Mouse (Mus musculus) embryonic facial prominence, embryonic 11.5 days (tissue): ENCODE data around the gene Kctd6. TPM values are rescaled to one million over a fixed set of nuclear protein-coding genes. Genes with fewer than 3 reads are reported as not detected.
"Not testable (repeated sequence)": the region's sequence is repeated elsewhere in the genome, so short reads cannot be mapped to it uniquely, and the experiment has no call there.

Source experiments
- ATAC-seq: fragments of 200-750 bp; cut with Nextera tagmentation; replicated peaks from 2 replicates; pipeline ENCODE4 v1.8.0; 2017; ENCODE audit warnings: low read depth; ENCODE audit not compliant: insufficient number of reproducible peaks, low FRiP score, low TSS enrichment
- DNase-seq: peaks from one replicate; pipeline ENCODE4 v3.0.0-alpha.2; 2015; ENCODE audit warnings: low spot score
- H3K27ac ChIP-seq: fragments of 300-500 bp; sonication (generic); replicated peaks from 2 replicates; pipeline ENCODE4 v1.5.1; 2014; ENCODE audit warnings: mild to moderate bottlenecking, low read depth, low read length, control low read depth
- H3K27me3 ChIP-seq: fragments of 300-500 bp; sonication (generic); 2 replicates; pipeline ENCODE4 v1.6.1; 2014; ENCODE audit warnings: mild to moderate bottlenecking, low read length, moderate library complexity, mixed read lengths; ENCODE audit not compliant: control insufficient read depth, insufficient read depth
- H3K36me3 ChIP-seq: fragments of 300-500 bp; sonication (generic); replicated peaks from 2 replicates; pipeline ENCODE4 v1.6.1; 2014; ENCODE audit warnings: low read depth, mild to moderate bottlenecking, low read length, moderate library complexity, mixed read lengths; ENCODE audit not compliant: control insufficient read depth, insufficient read depth
- H3K4me1 ChIP-seq: fragments of 300-500 bp; sonication (generic); 2 replicates; pipeline ENCODE4 v1.6.1; 2014; ENCODE audit warnings: low read length, mixed read lengths; ENCODE audit not compliant: control insufficient read depth, insufficient read depth
- H3K4me2 ChIP-seq: fragments of 300-500 bp; sonication (generic); 2 replicates; pipeline ENCODE4 v1.6.1; 2014; ENCODE audit warnings: low read depth, mild to moderate bottlenecking, control low read depth, low read length, moderate library complexity
- H3K4me3 ChIP-seq: fragments of 300-500 bp; sonication (generic); 2 replicates; pipeline ENCODE4 v1.5.1; 2014; ENCODE audit warnings: low read depth, low read length, control low read depth
- H3K9ac ChIP-seq: fragments of 300-500 bp; sonication (generic); replicated peaks from 2 replicates; pipeline ENCODE4 v1.6.1; 2014; ENCODE audit warnings: mild to moderate bottlenecking, control low read depth, low read length
- H3K9me3 ChIP-seq: fragments of 300-500 bp; sonication (generic); replicated peaks from 2 replicates; pipeline ENCODE4 v1.6.1; 2016; ENCODE audit warnings: mild to moderate bottlenecking, low read length, inconsistent platforms, mixed read lengths; ENCODE audit not compliant: control insufficient read depth
- WGBS: fragments of 180-500 bp; shearing (Covaris S2); extraction: QIAGEN DNeasy Blood & Tissue Kit; methylation state at CpG from one replicate; pipeline ENCODE4 v1.1.7; 2014; 5-methylcytosine and 5-hydroxymethylcytosine counted together
- polyA plus RNA-seq: library from polyadenylated mRNA; unstranded; fragments of >200 nt; fragmentation: Nextera tagmentation; extraction: Ambion mirVana; gene quantifications from 2 replicates; pipeline ENCODE4 v1.2.1, GENCODE M21; 2014

Gene Kctd6
- polyA plus RNA-seq, 1 experiment from 2014 or later = 14.1 TPM

- no peaks in the 10 kb centered on the region for H3K27me3 ChIP-seq
- WGBS = 75% methylated on average over 3 of the region's 3 CpGs
- H3K27ac ChIP-seq = no peak overlapping the region
- H3K9me3 ChIP-seq = no peaks in the 10 kb centered on the region
- no peak overlapping the region for H3K4me3 ChIP-seq
- no peaks in the 10 kb centered on the region for H3K36me3 ChIP-seq
- no peak for ATAC-seq
- no peak overlapping the region for H3K4me2 ChIP-seq
- H3K4me1 ChIP-seq = no peaks in the 10 kb centered on the region
- no peak for DNase-seq
- H3K9ac ChIP-seq = no peak overlapping the region
These were observed 44.8 kb downstream of the Kctd6 start for GRCm38 (mm10) chr14:8258752-8259151.

- Histone ChIP-seq H3K4me2 (no peak within 1 kb of the TSS), H3K4me3 (no peak within 1 kb of the TSS), H3K9me3 (no peaks in the 10 kb centered on the region), H3K27me3 (no peaks in the 10 kb centered on the region), H3K9ac (no peak within 1 kb of the TSS), H3K27ac (no peak within 1 kb of the TSS), H3K4me1 (no peaks in the 10 kb centered on the region), H3K36me3 (no peaks in the 10 kb centered on the region)
- 85% methylated on average over 3 of the region's 3 CpGs for WGBS
- ATAC-seq (no peak), DNase-seq (no peak)
These were observed 45.2 kb downstream of the Kctd6 start, which contains the start of gene Acox2 for GRCm38 (mm10) chr14:8259166-8259565. TSS of gene Acox2 (minus strand) at chr14:8259353.

- H3K36me3 ChIP-seq = no peaks in the 10 kb centered on the region
- H3K4me2 ChIP-seq = no peak overlapping the region
- H3K27ac ChIP-seq = no peak overlapping the region
- H3K4me3 ChIP-seq = no peak overlapping the region
- H3K9me3 ChIP-seq = no peaks in the 10 kb centered on the region
- H3K27me3 ChIP-seq = no peaks in the 10 kb centered on the region
- DNase-seq (no peak), ATAC-seq (no peak)
- H3K4me1 ChIP-seq = no peaks in the 10 kb centered on the region
- no peak overlapping the region for H3K9ac ChIP-seq
- WGBS = 75% methylated on average over 5 of the region's 5 CpGs
These were observed 46.3 kb downstream of the Kctd6 start for GRCm38 (mm10) chr14:8260214-8260613.

- Histone ChIP-seq H3K27ac (no peak overlapping the region), H3K27me3 (no peaks in the 10 kb centered on the region), H3K4me1 (no peaks in the 10 kb centered on the region), H3K4me3 (no peak overlapping the region), H3K9ac (no peak overlapping the region), H3K9me3 (no peaks in the 10 kb centered on the region), H3K4me2 (no peak overlapping the region), H3K36me3 (no peaks in the 10 kb centered on the region)
- 48% methylated on average over 1 of the region's 1 CpGs for WGBS
- no peak for ATAC-seq
- no peak for DNase-seq
These were observed 48.3 kb downstream of the Kctd6 start for GRCm38 (mm10) chr14:8262242-8262641.

- no peaks in the 10 kb centered on the region for H3K27me3 ChIP-seq
- DNase-seq (no peak), ATAC-seq (no peak)
- no peak overlapping the region for H3K9ac ChIP-seq
- H3K27ac ChIP-seq = no peak overlapping the region
- no peak overlapping the region for H3K4me2 ChIP-seq
- H3K4me3 ChIP-seq = no peak overlapping the region
- no peaks in the 10 kb centered on the region for H3K4me1 ChIP-seq
- H3K9me3 ChIP-seq = no peaks in the 10 kb centered on the region
- no peaks in the 10 kb centered on the region for H3K36me3 ChIP-seq
- 88% methylated on average over 1 of the region's 1 CpGs for WGBS
These were observed 50.4 kb downstream of the Kctd6 start for GRCm38 (mm10) chr14:8264378-8264777.

- not testable (repeated sequence) for H3K36me3 ChIP-seq, H3K27me3 ChIP-seq, H3K4me3 ChIP-seq, H3K4me1 ChIP-seq, H3K27ac ChIP-seq, H3K9me3 ChIP-seq, H3K9ac ChIP-seq, ATAC-seq, DNase-seq, H3K4me2 ChIP-seq
- 86% methylated on average over 8 of the region's 8 CpGs for WGBS
These were observed 57.3 kb downstream of the Kctd6 start for GRCm38 (mm10) chr14:8271281-8271680.

Other genes starting within 250 kb of the Kctd6 start
- 0.08 TPM in 1 of 2 replicates, not detected in the other for gene Dnase1l3, start 219.6 kb upstream of the Kctd6 start, polyA plus RNA-seq
- gene Abhd6, start 211.2 kb upstream of the Kctd6 start, polyA plus RNA-seq = 21.0 and 22.5 TPM in 2 replicates
- gene Rpp14, start 133.8 kb upstream of the Kctd6 start, polyA plus RNA-seq = 67.0 and 74.4 TPM in 2 replicates
- gene Pxk, start 115.9 kb upstream of the Kctd6 start, polyA plus RNA-seq = 23.4 and 24.4 TPM in 2 replicates
- gene Pdhb, start 41.1 kb upstream of the Kctd6 start, polyA plus RNA-seq = 212 and 229 TPM in 2 replicates
- not detected in 2 replicates for gene Acox2, start 45.2 kb downstream of the Kctd6 start, polyA plus RNA-seq
- 0.39 and 1.1 TPM in 2 replicates for gene Fam107a, start 103.9 kb downstream of the Kctd6 start, polyA plus RNA-seq
- 0.22 and 0.33 TPM in 2 replicates for gene Oit1, start 164.6 kb downstream of the Kctd6 start, polyA plus RNA-seq